Mouse (Mus musculus): ENCODE measurements at regions not wholly inside any gene's neighbourhood (a gene's known extent, or its start where the extent isn't known, plus 50 kb on each side); places are given as distances from the start of the nearest gene placed in this dataset.

GRCm38 (mm10) chr7:39933946-39934345 lies 416.4 kb downstream of the Zfp619 start:
- Histone ChIP-seq H3K27ac (no peak overlapping the region), H3K9ac (no peak overlapping the region), H3K4me1 (replicated peaks) (no peaks in the 10 kb centered on the region), H3K9me3 (no peaks in the 10 kb centered on the region), H3K4me3 (replicated peaks) (no peak overlapping the region), H3K36me3 (no peaks in the 10 kb centered on the region), H3K4me2 (replicated peaks) (no peak overlapping the region), H3K27me3 (replicated peaks) (no peaks in the 10 kb centered on the region)
- ATAC-seq = no peak
- 76% methylated on average over 1 of the region's 1 CpGs for WGBS

GRCm38 (mm10) chr7:39937262-39937661 lies 419.7 kb downstream of the Zfp619 start:
- H3K9ac ChIP-seq = no peak overlapping the region
- no peak overlapping the region for H3K4me2 ChIP-seq (replicated peaks)
- 69% methylated on average over 4 of the region's 4 CpGs for WGBS
- no peaks in the 10 kb centered on the region for H3K27me3 ChIP-seq (replicated peaks)
- no peak for ATAC-seq
- no peaks in the 10 kb centered on the region for H3K9me3 ChIP-seq
- H3K4me1 ChIP-seq (replicated peaks) = no peaks in the 10 kb centered on the region
- H3K27ac ChIP-seq = no peak overlapping the region
- H3K36me3 ChIP-seq = no peaks in the 10 kb centered on the region
- H3K4me3 ChIP-seq (replicated peaks) = no peak overlapping the region

GRCm38 (mm10) chr7:39942262-39942900 lies 424.8 kb downstream of the Zfp619 start:
- no peaks in the 10 kb centered on the region for H3K36me3 ChIP-seq
- H3K4me2 ChIP-seq (replicated peaks) = no peak overlapping the region
- H3K4me1 ChIP-seq (replicated peaks) = no peaks in the 10 kb centered on the region
- no peaks in the 10 kb centered on the region for H3K9me3 ChIP-seq
- WGBS = 50% methylated on average over 1 of the region's 1 CpGs
- no peak overlapping the region for H3K27ac ChIP-seq
- no peak overlapping the region for H3K4me3 ChIP-seq (replicated peaks)
- ATAC-seq = no peak
- H3K27me3 ChIP-seq (replicated peaks) = no peaks in the 10 kb centered on the region
- H3K9ac ChIP-seq = no peak overlapping the region

- 29% methylated on average over 7 of the region's 7 CpGs for WGBS
- no peak overlapping the region for H3K9ac ChIP-seq
- H3K27me3 ChIP-seq (replicated peaks) = no peaks in the 10 kb centered on the region
- ATAC-seq = no peak
- no peak overlapping the region for H3K27ac ChIP-seq
- H3K4me1 ChIP-seq (replicated peaks) = no peaks in the 10 kb centered on the region
- no peak overlapping the region for H3K4me3 ChIP-seq (replicated peaks)
- no peaks in the 10 kb centered on the region for H3K36me3 ChIP-seq
- H3K9me3 ChIP-seq = no peaks in the 10 kb centered on the region
- no peak overlapping the region for H3K4me2 ChIP-seq (replicated peaks)
Observed at GRCm38 (mm10) chr7:39954110-39954509, 436.5 kb downstream of the Zfp619 start.

DNA sequence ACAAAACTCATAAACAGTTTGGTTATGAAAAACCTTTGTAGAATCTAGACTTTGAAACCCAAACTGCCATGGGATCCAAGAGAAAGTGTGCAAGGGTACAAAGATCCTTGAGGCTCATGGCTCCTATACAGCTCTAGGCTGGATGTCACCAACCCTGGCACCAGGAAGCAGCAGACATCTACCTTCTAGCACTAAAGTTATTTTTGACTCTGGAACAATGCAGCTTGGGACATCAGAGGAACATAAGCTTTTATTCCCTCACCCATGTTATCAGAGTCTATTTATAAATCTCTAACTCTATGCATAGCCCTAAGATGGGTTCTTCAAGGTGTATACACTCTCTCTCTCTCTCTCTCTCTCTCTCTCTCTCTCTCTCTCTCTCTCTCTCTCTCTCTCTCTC lies 437.4 kb downstream of the Zfp619 start:
- no peak overlapping the region for H3K4me2 ChIP-seq (replicated peaks)
- H3K36me3 ChIP-seq = no peaks in the 10 kb centered on the region
- no peaks in the 10 kb centered on the region for H3K4me1 ChIP-seq (replicated peaks)
- no peaks in the 10 kb centered on the region for H3K9me3 ChIP-seq
- no peak overlapping the region for H3K9ac ChIP-seq
- ATAC-seq = no peak
- no peaks in the 10 kb centered on the region for H3K27me3 ChIP-seq (replicated peaks)
- H3K4me3 ChIP-seq (replicated peaks) = no peak overlapping the region
- no peak overlapping the region for H3K27ac ChIP-seq

DNA sequence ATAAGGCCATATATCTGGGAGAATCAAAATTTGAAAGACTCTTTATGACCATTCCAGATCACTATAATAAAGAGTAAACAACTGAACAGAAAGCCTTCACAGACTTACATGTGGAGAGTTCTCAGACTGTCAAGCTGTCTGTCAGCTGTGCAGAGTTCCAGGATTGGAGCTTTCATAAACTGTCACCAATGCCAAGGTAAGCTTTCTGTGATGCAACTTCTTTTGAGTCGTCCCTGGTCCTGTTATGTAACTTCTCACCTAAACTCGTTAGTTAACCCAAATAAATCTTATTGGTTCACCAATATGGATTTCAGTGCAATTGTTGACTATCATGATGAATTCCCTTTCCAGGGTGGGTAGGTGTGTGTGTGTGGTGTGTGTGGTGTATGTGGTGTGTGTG lies 460.6 kb downstream of the Zfp619 start:
- Histone ChIP-seq H3K9ac (no peak overlapping the region), H3K36me3 (no peaks in the 10 kb centered on the region), H3K4me1 (replicated peaks) (no peaks in the 10 kb centered on the region), H3K9me3 (no peaks in the 10 kb centered on the region), H3K4me2 (replicated peaks) (no peak overlapping the region), H3K27ac (no peak overlapping the region), H3K4me3 (replicated peaks) (no peak overlapping the region), H3K27me3 (replicated peaks) (no peaks in the 10 kb centered on the region)
- WGBS = 72% methylated on average over 2 of the region's 2 CpGs
- ATAC-seq = no peak

- WGBS = 60% methylated on average over 4 of the region's 4 CpGs
- H3K27me3 ChIP-seq (replicated peaks) = no peaks in the 10 kb centered on the region
- no peak overlapping the region for H3K4me3 ChIP-seq (replicated peaks)
- no peaks in the 10 kb centered on the region for H3K9me3 ChIP-seq
- no peaks in the 10 kb centered on the region for H3K4me1 ChIP-seq (replicated peaks)
- no peak for ATAC-seq
- no peaks in the 10 kb centered on the region for H3K36me3 ChIP-seq
- H3K27ac ChIP-seq = no peak overlapping the region
- H3K9ac ChIP-seq = no peak overlapping the region
- H3K4me2 ChIP-seq (replicated peaks) = no peak overlapping the region
Observed at GRCm38 (mm10) chr7:39981647-39982046, 464.1 kb downstream of the Zfp619 start.

Data from intestine, embryonic 15.5 days (tissue).